Mouse (Mus musculus) liver, embryonic 14.5 days (tissue): ENCODE measurements around the gene Ephb4. TPM values are rescaled to one million over a fixed set of nuclear protein-coding genes. Genes with fewer than 3 reads are reported as not detected.

ENCODE experiments used
- ATAC-seq: fragments of 200-750 bp; cut with Nextera tagmentation; 2 replicates; pipeline ENCODE4 v1.8.0; 2017; ENCODE audit warnings: moderate number of reproducible peaks, mild to moderate bottlenecking, moderate library complexity; ENCODE audit not compliant: insufficient read depth
- DNase-seq, 3 experiments: peaks; one replicate each; pipeline ENCODE4 v3.0.0-alpha.2; 2012 to 2013; ENCODE audit warnings: low read depth in 3 of 3, low spot score in 3 of 3
- H3K27ac ChIP-seq: fragments of 300-500 bp; sonication (generic); 2 replicates; pipeline ENCODE4 v1.5.1; 2014; ENCODE audit warnings: moderate library complexity, mild to moderate bottlenecking, control low read depth, inconsistent platforms
- H3K27me3 ChIP-seq: fragments of 300-500 bp; sonication (generic); 2 replicates; pipeline ENCODE4 v1.6.1; 2014; ENCODE audit warnings: mild to moderate bottlenecking, low read length, moderate library complexity; ENCODE audit not compliant: control insufficient read depth, insufficient read depth
- H3K36me3 ChIP-seq: fragments of 300-500 bp; sonication (generic); replicated peaks from 2 replicates; pipeline ENCODE4 v1.6.1; 2014; ENCODE audit warnings: low read depth; ENCODE audit not compliant: control insufficient read depth, insufficient read depth
- H3K4me1 ChIP-seq, 2 experiments: fragments of 200-500 bp in 1 of 2; fragments of 300-500 bp in 1 of 2; sonication (generic) in 1 of 2; replicated peaks; 2 replicates each; pipeline ENCODE4 v1.6.1; 2012 to 2014; ENCODE audit warnings: antibody characterized with exemption in 1 of 2, inconsistent platforms in 1 of 2, low read length in 1 of 2; ENCODE audit not compliant: control insufficient read depth in 2 of 2, insufficient read depth in 2 of 2
- H3K4me2 ChIP-seq: fragments of 300-500 bp; sonication (generic); 2 replicates; pipeline ENCODE4 v1.6.1; 2014; ENCODE audit warnings: low read depth, mild to moderate bottlenecking, control low read depth, moderate library complexity
- H3K4me3 ChIP-seq, 2 experiments: fragments of 200-500 bp in 1 of 2; fragments of 300-500 bp in 1 of 2; sonication (generic) in 1 of 2; 2 replicates each; pipeline ENCODE4 v1.5.1; 2012 to 2014; ENCODE audit warnings: low read depth in 2 of 2, low read length in 2 of 2, mild to moderate bottlenecking in 2 of 2, control low read depth in 1 of 2, inconsistent platforms in 1 of 2, moderate library complexity in 1 of 2; ENCODE audit not compliant: insufficient read depth in 1 of 2
- H3K9ac ChIP-seq: fragments of 300-500 bp; sonication (generic); replicated peaks from 2 replicates; pipeline ENCODE4 v1.6.1; 2014; ENCODE audit warnings: mild to moderate bottlenecking, control low read depth, moderate library complexity
- H3K9me3 ChIP-seq: fragments of 300-500 bp; sonication (generic); 2 replicates; pipeline ENCODE4 v1.6.1; 2016; ENCODE audit warnings: low read length, mixed read lengths; ENCODE audit not compliant: control insufficient read depth
- CTCF ChIP-seq: IDR thresholded peaks from 2 replicates; pipeline ENCODE4 v1.5.1; 2016; ENCODE audit warnings: antibody characterized with exemption, low read depth, control low read depth
- EP300 ChIP-seq: IDR thresholded peaks from 2 replicates; pipeline ENCODE4 v1.6.1; 2016; ENCODE audit warnings: antibody characterized with exemption, low read depth
- WGBS: fragments of 180-500 bp; shearing (Covaris S2); extraction: QIAGEN DNeasy Blood & Tissue Kit; methylation state at CpG from one replicate; pipeline ENCODE4 v1.1.7; 2014; ENCODE audit not compliant: insufficient replicate concordance; 5-methylcytosine and 5-hydroxymethylcytosine counted together
- polyA plus RNA-seq, 2 experiments: library from polyadenylated mRNA; depleted of rRNA in 1 of 2; stranded (reverse) in 1 of 2; unstranded in 1 of 2; fragments of >200 nt; fragmentation: Nextera tagmentation in 1 of 2; extraction: Ambion mirVana in 1 of 2; gene quantifications; 2 replicates each; pipeline versions ENCODE4 v1.2.1 to v1.2.3; 2012 to 2014

The Ephb4 gene
- polyA plus RNA-seq, 2 experiments: 5.7 to 7.8 TPM

- no peak overlapping the region for H3K4me3 ChIP-seq
- no peaks in the 10 kb centered on the region for H3K36me3 ChIP-seq
- no peak overlapping the region for H3K9ac ChIP-seq
- TF ChIP-seq CTCF (no peak), EP300 (no peak)
- peaks cover 0 to 11% of the 10 kb centered on the region in 2 experiments; a peak in 2 of 4 replicates for H3K4me1 ChIP-seq
- WGBS: 20% methylated on average over 9 of the region's 9 CpGs
- no peak overlapping the region for H3K4me2 ChIP-seq
- H3K27ac ChIP-seq: no peak overlapping the region
- H3K27me3 ChIP-seq: peaks cover 30% of the 10 kb centered on the region
- DNase-seq (peak in 1 of 3 experiments; percentile 35), ATAC-seq (peak; percentile 50; the same call in 1 of the 2 replicates)
- no peaks in the 10 kb centered on the region for H3K9me3 ChIP-seq
These were observed 4.1 kb upstream of the Ephb4 start for GRCm38 (mm10) chr5:137345821-137346220.

- ATAC-seq (no peak), DNase-seq (no peak)
- no peaks in the 10 kb centered on the region for H3K9me3 ChIP-seq
- WGBS: 33% methylated on average over 1 of the region's 1 CpGs
- H3K9ac ChIP-seq: no peak overlapping the region
- H3K36me3 ChIP-seq: no peaks in the 10 kb centered on the region
- peaks cover 35% of the 10 kb centered on the region for H3K27me3 ChIP-seq
- H3K4me1 ChIP-seq: peaks cover 0 to 11% of the 10 kb centered on the region in 2 experiments; a peak in 2 of 4 replicates
- H3K27ac ChIP-seq: no peak overlapping the region; the same call in 1 of the 2 replicates
- TF ChIP-seq EP300 (no peak), CTCF (no peak)
- H3K4me2 ChIP-seq: no peak overlapping the region
- no peak overlapping the region for H3K4me3 ChIP-seq
These were observed 3.5 kb upstream of the Ephb4 start for GRCm38 (mm10) chr5:137346388-137346787.

GRCm38 (mm10) chr5:137346983-137347382 is 2.9 kb upstream of the Ephb4 start:
- DNase-seq: no peak
- peaks cover 39% of the 10 kb centered on the region for H3K27me3 ChIP-seq
- peaks cover 0 to 11% of the 10 kb centered on the region in 2 experiments; a peak in 2 of 4 replicates for H3K4me1 ChIP-seq
- WGBS: 49% methylated on average over 4 of the region's 4 CpGs
- ATAC-seq: no peak
- TF ChIP-seq EP300 (no peak), CTCF (no peak)
- no peak overlapping the region for H3K4me3 ChIP-seq
- no peak overlapping the region for H3K27ac ChIP-seq
- H3K36me3 ChIP-seq: no peaks in the 10 kb centered on the region
- H3K9ac ChIP-seq: no peak overlapping the region
- H3K9me3 ChIP-seq: no peaks in the 10 kb centered on the region
- no peak overlapping the region for H3K4me2 ChIP-seq

GRCm38 (mm10) chr5:137347856-137348255 is 2.1 kb upstream of the Ephb4 start:
- TF ChIP-seq EP300: no peak
- TF ChIP-seq CTCF: no peak
- DNase-seq (no peak), ATAC-seq (no peak)
- Histone ChIP-seq H3K9me3 (no peaks in the 10 kb centered on the region), H3K9ac (no peak overlapping the region), H3K27me3 (peaks cover 39% of the 10 kb centered on the region), H3K4me3 (no peak overlapping the region), H3K4me2 (peak overlapping the region; percentile 34; the same call in 1 of the 2 replicates), H3K27ac (no peak overlapping the region), H3K36me3 (no peaks in the 10 kb centered on the region), H3K4me1 (peaks cover 0 to 11% of the 10 kb centered on the region in 2 experiments; a peak in 2 of 4 replicates)
- 14% methylated on average over 7 of the region's 7 CpGs for WGBS

- H3K4me3 ChIP-seq: peak overlapping the region; percentile 4 to 47; a peak in 1 of 4 replicates
- H3K9ac ChIP-seq: no peak overlapping the region
- H3K36me3 ChIP-seq: no peaks in the 10 kb centered on the region
- peaks cover 0 to 11% of the 10 kb centered on the region in 2 experiments; a peak in 2 of 4 replicates for H3K4me1 ChIP-seq
- H3K4me2 ChIP-seq: peak overlapping the region; percentile 34
- H3K9me3 ChIP-seq: no peaks in the 10 kb centered on the region
- H3K27me3 ChIP-seq: peaks cover 39% of the 10 kb centered on the region
- ATAC-seq (peak; percentile 31; the same call in 1 of the 2 replicates), DNase-seq (no peak)
- TF ChIP-seq EP300 (no peak), CTCF (no peak)
- no peak overlapping the region for H3K27ac ChIP-seq
- WGBS: 2% methylated on average over 33 of the region's 33 CpGs
These were observed 1.2 kb upstream of the Ephb4 start for GRCm38 (mm10) chr5:137348482-137349383.
